Mouse (Mus musculus) lung, postnatal 25 days (tissue): ENCODE data around the gene Gclc.
A peak's percentile ranks its signal among the peaks of the same experiment; 100 is the strongest.

Source experiments
- DNase-seq: peaks from one replicate; pipeline ENCODE4 v3.0.0; 2022; ENCODE audit warnings: low spot score

The Gclc gene

GRCm38 (mm10) chr9:77783006-77783405 lies 28.7 kb downstream of the Gclc start:
- no peak for DNase-seq

- no peak for DNase-seq
Observed at GRCm38 (mm10) chr9:77785466-77785865, 31.1 kb downstream of the Gclc start.

- DNase-seq: no peak
Observed at GRCm38 (mm10) chr9:77787936-77788335, 33.6 kb downstream of the Gclc start.

- DNase-seq: no peak
Observed at GRCm38 (mm10) chr9:77789615-77790348, 35.4 kb downstream of the Gclc start.

- DNase-seq: no peak
Observed at GRCm38 (mm10) chr9:77793838-77794237, 39.5 kb downstream of the Gclc start.

- peak; percentile 49 for DNase-seq
Observed at GRCm38 (mm10) chr9:77802461-77802860, 48.1 kb downstream of the Gclc start.

- no peak for DNase-seq
Observed at GRCm38 (mm10) chr9:77806426-77806825, 52.1 kb downstream of the Gclc start.

- DNase-seq: peak; percentile 91
Observed at GRCm38 (mm10) chr9:77806842-77807668, 52.7 kb downstream of the Gclc start.

- peak; percentile 26 for DNase-seq
Observed at GRCm38 (mm10) chr9:77808481-77808880, 54.1 kb downstream of the Gclc start.

GRCm38 (mm10) chr9:77818858-77819257 lies 64.5 kb downstream of the Gclc start:
- DNase-seq: no peak

- DNase-seq: no peak
Observed at GRCm38 (mm10) chr9:77819318-77819717, 65.0 kb downstream of the Gclc start.

GRCm38 (mm10) chr9:77820836-77821235 lies 66.5 kb downstream of the Gclc start:
- DNase-seq: peak; percentile 61

GRCm38 (mm10) chr9:77825380-77825961 lies 71.1 kb downstream of the Gclc start:
- no peak for DNase-seq

- DNase-seq: no peak
Observed at GRCm38 (mm10) chr9:77826237-77826636, 71.9 kb downstream of the Gclc start.

GRCm38 (mm10) chr9:77828531-77828965 lies 74.2 kb downstream of the Gclc start:
- DNase-seq: peak; percentile 54

- peak; percentile 70 for DNase-seq
Observed at GRCm38 (mm10) chr9:77834259-77834993, 80.1 kb downstream of the Gclc start.

GRCm38 (mm10) chr9:77835122-77835521 lies 80.8 kb downstream of the Gclc start:
- DNase-seq: no peak

GRCm38 (mm10) chr9:77835756-77836155 lies 81.4 kb downstream of the Gclc start:
- DNase-seq: peak; percentile 42

GRCm38 (mm10) chr9:77838586-77838985 lies 84.3 kb downstream of the Gclc start:
- no peak for DNase-seq
